Mouse (Mus musculus): Measurements from ENCODE around the gene Omp. TPM values are rescaled to one million over a fixed set of nuclear protein-coding genes. Genes with fewer than 3 reads are reported as not detected.

Omp gene
- polyA plus RNA-seq, 1 experiment from 2014 or later, result 0.35 TPM

- no peaks in the 10 kb centered on the region for H3K9me3 ChIP-seq (replicated peaks; ENCODE audit: control insufficient read depth, low read length, poor library complexity, severe bottlenecking)
- H3K27me3 ChIP-seq (ENCODE audit: control insufficient read depth, insufficient read depth, low read depth, low read length), result no peaks in the 10 kb centered on the region
- H3K4me3 ChIP-seq (ENCODE audit: low read depth, low read length), result no peak overlapping the region
- H3K9ac ChIP-seq (ENCODE audit: low read depth, low read length), result no peak overlapping the region
- 63% methylated on average over 2 of the region's 2 CpGs for WGBS
- no peak overlapping the region for H3K27ac ChIP-seq (ENCODE audit: low read length)
- no peak overlapping the region for H3K4me2 ChIP-seq (ENCODE audit: low read length)
- H3K4me1 ChIP-seq (ENCODE audit: control insufficient read depth, insufficient read depth, low read length), result peaks cover 3% of the 10 kb centered on the region; the same call in 1 of the 2 replicates
- ATAC-seq, result no peak
- no peaks in the 10 kb centered on the region for H3K36me3 ChIP-seq (ENCODE audit: control insufficient read depth, insufficient read depth, low read length)
Observed at GRCm38 (mm10) chr7:98137995-98138394, 7.3 kb downstream of the Omp start.

GRCm38 (mm10) chr7:98137583-98137982 lies 7.7 kb downstream of the Omp start:
- peaks cover 3% of the 10 kb centered on the region; the same call in 1 of the 2 replicates for H3K4me1 ChIP-seq (ENCODE audit: control insufficient read depth, insufficient read depth, low read length)
- ATAC-seq, result peak; percentile 63
- H3K36me3 ChIP-seq (ENCODE audit: control insufficient read depth, insufficient read depth, low read length), result 0 out of 2 replicates have a peak, but pooled peaks cover 1% of the 10 kb centered on the region
- H3K9me3 ChIP-seq (replicated peaks; ENCODE audit: control insufficient read depth, low read length, poor library complexity, severe bottlenecking), result no peaks in the 10 kb centered on the region
- H3K4me2 ChIP-seq (ENCODE audit: low read length), result no peak overlapping the region
- WGBS, result 38% methylated on average over 3 of the region's 3 CpGs
- H3K4me3 ChIP-seq (ENCODE audit: low read depth, low read length), result no peak overlapping the region
- no peak overlapping the region for H3K9ac ChIP-seq (ENCODE audit: low read depth, low read length)
- no peak overlapping the region for H3K27ac ChIP-seq (ENCODE audit: low read length)
- H3K27me3 ChIP-seq (ENCODE audit: control insufficient read depth, insufficient read depth, low read depth, low read length), result no peaks in the 10 kb centered on the region

- Histone ChIP-seq H3K27me3 (ENCODE audit: control insufficient read depth, insufficient read depth, low read depth, low read length) (no peaks in the 10 kb centered on the region), H3K36me3 (ENCODE audit: control insufficient read depth, insufficient read depth, low read length) (0 out of 2 replicates have a peak, but pooled peaks cover 11% of the 10 kb centered on the region), H3K9ac (ENCODE audit: low read depth, low read length) (no peak overlapping the region), H3K9me3 (replicated peaks; ENCODE audit: control insufficient read depth, low read length, poor library complexity, severe bottlenecking) (no peaks in the 10 kb centered on the region), H3K27ac (ENCODE audit: low read length) (no peak overlapping the region), H3K4me1 (ENCODE audit: control insufficient read depth, insufficient read depth, low read length) (no peaks in the 10 kb centered on the region), H3K4me2 (ENCODE audit: low read length) (no peak overlapping the region), H3K4me3 (ENCODE audit: low read depth, low read length) (no peak overlapping the region)
- WGBS, result 95% methylated on average over 8 of the region's 8 CpGs
- ATAC-seq, result no peak
Observed at GRCm38 (mm10) chr7:98131751-98132150, 13.6 kb downstream of the Omp start.

GRCm38 (mm10) chr7:98125473-98125872 lies 19.8 kb downstream of the Omp start:
- Histone ChIP-seq H3K27me3 (ENCODE audit: control insufficient read depth, insufficient read depth, low read depth, low read length) (no peaks in the 10 kb centered on the region), H3K4me1 (ENCODE audit: control insufficient read depth, insufficient read depth, low read length) (no peaks in the 10 kb centered on the region), H3K9me3 (replicated peaks; ENCODE audit: control insufficient read depth, low read length, poor library complexity, severe bottlenecking) (no peaks in the 10 kb centered on the region), H3K4me2 (ENCODE audit: low read length) (no peak overlapping the region), H3K4me3 (ENCODE audit: low read depth, low read length) (no peak overlapping the region), H3K9ac (ENCODE audit: low read depth, low read length) (no peak overlapping the region), H3K27ac (ENCODE audit: low read length) (no peak overlapping the region), H3K36me3 (ENCODE audit: control insufficient read depth, insufficient read depth, low read length) (peaks cover 9% of the 10 kb centered on the region; the same call in 1 of the 2 replicates)
- 42% methylated on average over 5 of the region's 5 CpGs for whole genome bisulfite sequencing
- ATAC-seq, result no peak

GRCm38 (mm10) chr7:98124701-98125100 lies 20.6 kb downstream of the Omp start:
- Histone ChIP-seq H3K27ac (ENCODE audit: low read length) (no peak overlapping the region), H3K9ac (ENCODE audit: low read depth, low read length) (no peak overlapping the region), H3K27me3 (ENCODE audit: control insufficient read depth, insufficient read depth, low read depth, low read length) (no peaks in the 10 kb centered on the region), H3K36me3 (ENCODE audit: control insufficient read depth, insufficient read depth, low read length) (peaks cover 9% of the 10 kb centered on the region; the same call in 1 of the 2 replicates), H3K4me3 (ENCODE audit: low read depth, low read length) (no peak overlapping the region), H3K9me3 (replicated peaks; ENCODE audit: control insufficient read depth, low read length, poor library complexity, severe bottlenecking) (no peaks in the 10 kb centered on the region), H3K4me1 (ENCODE audit: control insufficient read depth, insufficient read depth, low read length) (no peaks in the 10 kb centered on the region), H3K4me2 (ENCODE audit: low read length) (no peak overlapping the region)
- 69% methylated on average over 5 of the region's 5 CpGs for WGBS
- ATAC-seq, result no peak

GRCm38 (mm10) chr7:98121673-98122072 lies 23.6 kb downstream of the Omp start:
- Histone ChIP-seq H3K36me3 (ENCODE audit: control insufficient read depth, insufficient read depth, low read length) (peaks cover 3% of the 10 kb centered on the region; the same call in 1 of the 2 replicates), H3K27me3 (ENCODE audit: control insufficient read depth, insufficient read depth, low read depth, low read length) (no peaks in the 10 kb centered on the region), H3K9ac (ENCODE audit: low read depth, low read length) (no peak overlapping the region), H3K4me2 (ENCODE audit: low read length) (no peak overlapping the region), H3K4me3 (ENCODE audit: low read depth, low read length) (no peak overlapping the region), H3K9me3 (replicated peaks; ENCODE audit: control insufficient read depth, low read length, poor library complexity, severe bottlenecking) (no peaks in the 10 kb centered on the region), H3K27ac (ENCODE audit: low read length) (no peak overlapping the region), H3K4me1 (ENCODE audit: control insufficient read depth, insufficient read depth, low read length) (no peaks in the 10 kb centered on the region)
- no peak for ATAC-seq
- WGBS, result 82% methylated on average over 8 of the region's 8 CpGs

- H3K4me1 ChIP-seq (ENCODE audit: control insufficient read depth, insufficient read depth, low read length), result no peaks in the 10 kb centered on the region
- 87% methylated on average over 3 of the region's 3 CpGs for WGBS
- H3K36me3 ChIP-seq (ENCODE audit: control insufficient read depth, insufficient read depth, low read length), result peaks cover 3% of the 10 kb centered on the region; the same call in 1 of the 2 replicates
- no peak for ATAC-seq
- no peak overlapping the region for H3K4me3 ChIP-seq (ENCODE audit: low read depth, low read length)
- H3K27ac ChIP-seq (ENCODE audit: low read length), result no peak overlapping the region
- H3K4me2 ChIP-seq (ENCODE audit: low read length), result no peak overlapping the region
- H3K9ac ChIP-seq (ENCODE audit: low read depth, low read length), result no peak overlapping the region
- no peaks in the 10 kb centered on the region for H3K9me3 ChIP-seq (replicated peaks; ENCODE audit: control insufficient read depth, low read length, poor library complexity, severe bottlenecking)
- H3K27me3 ChIP-seq (ENCODE audit: control insufficient read depth, insufficient read depth, low read depth, low read length), result no peaks in the 10 kb centered on the region
Observed at GRCm38 (mm10) chr7:98121241-98121640, 24.1 kb downstream of the Omp start.

- Histone ChIP-seq H3K27ac (ENCODE audit: low read length) (no peak overlapping the region), H3K9ac (ENCODE audit: low read depth, low read length) (no peak overlapping the region), H3K4me3 (ENCODE audit: low read depth, low read length) (no peak overlapping the region), H3K27me3 (ENCODE audit: control insufficient read depth, insufficient read depth, low read depth, low read length) (no peaks in the 10 kb centered on the region), H3K36me3 (ENCODE audit: control insufficient read depth, insufficient read depth, low read length) (peaks cover 3% of the 10 kb centered on the region; the same call in 1 of the 2 replicates), H3K4me2 (ENCODE audit: low read length) (peak overlapping the region; percentile 49), H3K4me1 (ENCODE audit: control insufficient read depth, insufficient read depth, low read length) (no peaks in the 10 kb centered on the region), H3K9me3 (replicated peaks; ENCODE audit: control insufficient read depth, low read length, poor library complexity, severe bottlenecking) (no peaks in the 10 kb centered on the region)
- 13% methylated on average over 7 of the region's 7 CpGs for WGBS
- ATAC-seq, result peak; percentile 75
Observed at GRCm38 (mm10) chr7:98120325-98120724, 25.0 kb downstream of the Omp start.

GRCm38 (mm10) chr7:98119961-98120232 lies 25.4 kb downstream of the Omp start:
- 83% methylated on average over 2 of the region's 2 CpGs for WGBS
- Histone ChIP-seq H3K27ac (ENCODE audit: low read length) (no peak overlapping the region), H3K4me1 (ENCODE audit: control insufficient read depth, insufficient read depth, low read length) (no peaks in the 10 kb centered on the region), H3K27me3 (ENCODE audit: control insufficient read depth, insufficient read depth, low read depth, low read length) (no peaks in the 10 kb centered on the region), H3K36me3 (ENCODE audit: control insufficient read depth, insufficient read depth, low read length) (peaks cover 3% of the 10 kb centered on the region; the same call in 1 of the 2 replicates), H3K9ac (ENCODE audit: low read depth, low read length) (no peak overlapping the region), H3K4me2 (ENCODE audit: low read length) (no peak overlapping the region; the same call in 1 of the 2 replicates), H3K4me3 (ENCODE audit: low read depth, low read length) (no peak overlapping the region), H3K9me3 (replicated peaks; ENCODE audit: control insufficient read depth, low read length, poor library complexity, severe bottlenecking) (no peaks in the 10 kb centered on the region)
- peak; percentile 47 for ATAC-seq

Measured in midbrain, embryonic 16.5 days (tissue).